Mouse (Mus musculus) cortical plate, adult 2 months (tissue): ENCODE results near the gene Ovol3.

ENCODE experiments used
- CTCF ChIP-seq: fragments of 200-500 bp; IDR thresholded peaks from 2 replicates; pipeline ENCODE4 v1.5.1; 2011; ENCODE audit warnings: mild to moderate bottlenecking, control low read depth, low read length; ENCODE audit not compliant: insufficient read depth; ENCODE audit errors: extremely low read depth
- POLR2A ChIP-seq: fragments of 200-500 bp; IDR thresholded peaks from 2 replicates; pipeline ENCODE4 v1.6.1; 2011; ENCODE audit warnings: mild to moderate bottlenecking, low read length, control low read depth; ENCODE audit not compliant: insufficient read depth; ENCODE audit errors: extremely low read depth

GRCm38 (mm10) chr7:30279951-30280669, 44.6 kb upstream of the Ovol3 start, which contains the start of the genes Thap8 and Wdr62:
- TF ChIP-seq POLR2A: no peak
- no peak for TF ChIP-seq CTCF
